Mouse (Mus musculus): ENCODE measurements around the gene Bpifb9b. TPM values are rescaled to one million over a fixed set of nuclear protein-coding genes. Genes with fewer than 3 reads are reported as not detected.
"Not testable (repeated sequence)": the region's sequence is repeated elsewhere in the genome, so short reads cannot be mapped to it uniquely, and the experiment has no call there.

Gene Bpifb9b
- polyA plus RNA-seq, 1 experiment from 2014 or later, result not detected

DNA sequence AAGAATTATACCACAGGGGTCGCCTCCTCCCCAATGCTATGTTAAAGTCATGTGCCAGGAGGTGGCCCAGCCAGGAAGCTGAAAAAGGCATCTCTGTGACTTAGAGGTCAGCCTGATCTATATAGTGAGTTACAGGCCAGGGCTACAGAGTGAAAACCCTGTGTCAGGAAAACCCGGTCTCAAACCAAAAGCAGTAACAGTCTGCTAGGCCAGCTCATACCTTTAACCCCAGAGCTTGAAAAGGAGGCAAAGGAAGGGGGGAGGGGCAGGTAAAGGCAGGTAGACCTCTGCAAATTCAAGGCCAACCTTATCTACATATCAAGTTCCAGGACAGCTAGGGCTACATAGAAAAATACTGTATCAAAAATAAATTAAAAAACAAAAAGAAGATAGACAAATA, 32.3 kb downstream of the Bpifb9b start:
- no peak for ATAC-seq (ENCODE audit: insufficient number of reproducible peaks, low FRiP score, low TSS enrichment, low read depth)
- H3K9ac ChIP-seq, result no peak overlapping the region
- no peak overlapping the region for H3K4me2 ChIP-seq
- H3K27me3 ChIP-seq, result no peaks in the 10 kb centered on the region
- H3K9me3 ChIP-seq, result no peaks in the 10 kb centered on the region
- no peak overlapping the region for H3K27ac ChIP-seq
- peaks cover 25% of the 10 kb centered on the region for H3K36me3 ChIP-seq
- no peaks in the 10 kb centered on the region for H3K4me1 ChIP-seq
- no peak overlapping the region for H3K4me3 ChIP-seq
- 69% methylated on average over 2 of the region's 2 CpGs for WGBS

- Histone ChIP-seq H3K4me1 (no peaks in the 10 kb centered on the region), H3K9me3 (no peaks in the 10 kb centered on the region), H3K27me3 (no peaks in the 10 kb centered on the region), H3K9ac (no peak overlapping the region), H3K4me2 (no peak overlapping the region), H3K4me3 (no peak overlapping the region), H3K36me3 (peaks cover 63% of the 10 kb centered on the region), H3K27ac (no peak overlapping the region)
- 86% methylated on average over 3 of the region's 3 CpGs for WGBS
- ATAC-seq (ENCODE audit: insufficient number of reproducible peaks, low FRiP score, low TSS enrichment, low read depth), result no peak
These were observed 41.1 kb downstream of the Bpifb9b start for GRCm38 (mm10) chr2:154348152-154348551.

DNA sequence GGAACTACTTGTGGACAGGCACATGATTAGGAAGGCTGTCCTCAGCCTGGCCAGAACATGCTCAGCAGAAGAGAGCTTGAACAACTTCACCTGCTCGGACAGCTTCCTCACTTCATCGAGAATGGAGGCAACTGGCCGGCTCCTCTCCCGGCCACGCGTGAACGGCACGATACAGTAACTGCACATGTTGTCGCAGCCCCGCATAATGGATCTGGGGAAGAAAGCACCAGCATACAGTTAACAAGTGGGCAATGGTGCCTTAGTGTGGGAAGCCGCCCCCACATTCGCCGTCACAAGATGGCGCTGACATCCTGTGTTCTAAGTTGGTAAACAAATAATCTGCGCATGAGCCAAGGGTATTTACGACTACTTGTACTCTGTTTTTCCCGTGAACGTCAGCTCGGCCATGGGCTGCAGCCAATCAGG, 47.0 kb downstream of the Bpifb9b start:
- not testable (repeated sequence) for ATAC-seq (ENCODE audit: insufficient number of reproducible peaks, low FRiP score, low TSS enrichment, low read depth); H3K9me3 ChIP-seq; H3K27ac ChIP-seq; H3K9ac ChIP-seq; H3K4me1 ChIP-seq; H3K27me3 ChIP-seq
- Histone ChIP-seq H3K36me3 (peaks cover 32% of the 10 kb centered on the region), H3K4me2 (peak overlapping the region; percentile 26; the same call in 1 of the 2 replicates), H3K4me3 (peak overlapping the region; percentile 31)
- 80% methylated on average over 16 of the region's 19 CpGs for WGBS

DNA sequence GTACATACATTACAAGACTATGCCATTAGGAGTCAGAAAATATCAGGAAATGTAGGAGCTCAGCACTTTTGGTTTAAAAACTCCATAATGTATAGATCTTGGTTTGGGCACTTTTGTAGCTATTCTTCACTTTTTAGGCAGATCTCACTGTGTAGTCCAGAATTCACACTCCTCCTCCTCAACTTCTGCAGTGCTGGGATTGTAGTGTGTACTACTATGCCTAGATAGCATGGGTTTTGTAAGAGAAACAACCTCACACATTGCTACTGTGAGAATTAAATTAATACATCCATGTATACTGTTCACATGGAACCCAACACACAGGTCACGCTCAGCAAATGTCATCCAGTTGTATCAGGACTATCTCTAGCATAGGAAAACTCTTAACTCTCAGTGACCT, 60.5 kb downstream of the Bpifb9b start:
- ATAC-seq (ENCODE audit: insufficient number of reproducible peaks, low FRiP score, low TSS enrichment, low read depth), result no peak

More for the DNA sequence above, 60.5 kb downstream of the Bpifb9b start:
- no peaks in the 10 kb centered on the region for H3K27me3 ChIP-seq
- no peaks in the 10 kb centered on the region for H3K9me3 ChIP-seq
- no peaks in the 10 kb centered on the region for H3K4me1 ChIP-seq
- no peak overlapping the region for H3K4me2 ChIP-seq
- H3K9ac ChIP-seq, result no peak overlapping the region
- 92% methylated on average over 1 of the region's 1 CpGs for WGBS
- no peak overlapping the region for H3K4me3 ChIP-seq
- H3K27ac ChIP-seq, result no peak overlapping the region
- peaks cover 56% of the 10 kb centered on the region for H3K36me3 ChIP-seq

Other genes starting within 250 kb of the Bpifb9b start
- gene Bpifa3, start 176.9 kb upstream of the Bpifb9b start, polyA plus RNA-seq (2015; fragmentation: Nextera tagmentation; extraction: Ambion mirVana), result not detected in 2 replicates
- not detected in 2 replicates for gene Bpifa1, start 164.3 kb upstream of the Bpifb9b start, polyA plus RNA-seq (2015; fragmentation: Nextera tagmentation; extraction: Ambion mirVana)
- gene Bpifa5, start 144.6 kb upstream of the Bpifb9b start, polyA plus RNA-seq (2015; fragmentation: Nextera tagmentation; extraction: Ambion mirVana), result not detected in 2 replicates
- gene Bpifb1, start 116.4 kb upstream of the Bpifb9b start, polyA plus RNA-seq (2015; fragmentation: Nextera tagmentation; extraction: Ambion mirVana), result 0.20 and 0.35 TPM in 2 replicates
- gene Bpifb5, start 83.5 kb upstream of the Bpifb9b start, polyA plus RNA-seq (2015; fragmentation: Nextera tagmentation; extraction: Ambion mirVana), result 0.81 and 0.83 TPM in 2 replicates
- gene Bpifb9a, start 49.4 kb upstream of the Bpifb9b start, polyA plus RNA-seq (2015; fragmentation: Nextera tagmentation; extraction: Ambion mirVana), result not detected in 2 replicates
- 15.9 and 18.1 TPM in 2 replicates for gene Cdk5rap1, start 65.8 kb downstream of the Bpifb9b start, polyA plus RNA-seq (2015; fragmentation: Nextera tagmentation; extraction: Ambion mirVana)
- 10.2 and 14.5 TPM in 2 replicates for gene Snta1, start 100.9 kb downstream of the Bpifb9b start, polyA plus RNA-seq (2015; fragmentation: Nextera tagmentation; extraction: Ambion mirVana)
- 37.7 and 41.3 TPM in 2 replicates for gene Cbfa2t2, start 129.3 kb downstream of the Bpifb9b start, polyA plus RNA-seq (2015; fragmentation: Nextera tagmentation; extraction: Ambion mirVana)
- gene 1700003F12Rik, start 239.9 kb downstream of the Bpifb9b start, polyA plus RNA-seq (2015; fragmentation: Nextera tagmentation; extraction: Ambion mirVana), result 0.67 and 0.71 TPM in 2 replicates
- gene Actl10, start 244.5 kb downstream of the Bpifb9b start, polyA plus RNA-seq (2015; fragmentation: Nextera tagmentation; extraction: Ambion mirVana), result 0.19 and 0.37 TPM in 2 replicates

Measured in limb, embryonic 15.5 days (tissue).